Mouse (Mus musculus): Measurements from ENCODE around the gene Ston2.

The Ston2 gene

GRCm38 (mm10) chr12:91699451-91700141 lies 88.6 kb downstream of the Ston2 start:
- DNase-seq (ENCODE audit: low spot score) = no peak

- DNase-seq (ENCODE audit: low spot score) = no peak
Observed at GRCm38 (mm10) chr12:91696231-91696630, 92.0 kb downstream of the Ston2 start.

- DNase-seq (ENCODE audit: low spot score) = no peak
Observed at GRCm38 (mm10) chr12:91695761-91696160, 92.4 kb downstream of the Ston2 start.

- DNase-seq (ENCODE audit: low spot score) = no peak
Observed at GRCm38 (mm10) chr12:91694748-91695147, 93.4 kb downstream of the Ston2 start.

GRCm38 (mm10) chr12:91693566-91693965 lies 94.6 kb downstream of the Ston2 start:
- peak; percentile 79 for DNase-seq (ENCODE audit: low spot score)

GRCm38 (mm10) chr12:91692991-91693390 lies 95.2 kb downstream of the Ston2 start:
- DNase-seq (ENCODE audit: low spot score) = no peak

- peak; percentile 71 for DNase-seq (ENCODE audit: low spot score)
Observed at GRCm38 (mm10) chr12:91685674-91686290, 102.4 kb downstream of the Ston2 start.

GRCm38 (mm10) chr12:91684840-91685415 lies 103.3 kb downstream of the Ston2 start:
- no peak for DNase-seq (ENCODE audit: low spot score)

- no peak for DNase-seq (ENCODE audit: low spot score)
Observed at GRCm38 (mm10) chr12:91684101-91684839, 103.9 kb downstream of the Ston2 start.

- DNase-seq (ENCODE audit: low spot score) = no peak
Observed at GRCm38 (mm10) chr12:91683549-91684100, 104.6 kb downstream of the Ston2 start.

GRCm38 (mm10) chr12:91683096-91683495 lies 105.1 kb downstream of the Ston2 start:
- no peak for DNase-seq (ENCODE audit: low spot score)

GRCm38 (mm10) chr12:91679320-91680064 lies 108.7 kb downstream of the Ston2 start:
- DNase-seq (ENCODE audit: low spot score) = no peak

- DNase-seq (ENCODE audit: low spot score) = no peak
Observed at GRCm38 (mm10) chr12:91675937-91676336, 112.2 kb downstream of the Ston2 start.

- no peak for DNase-seq (ENCODE audit: low spot score)
Observed at GRCm38 (mm10) chr12:91673141-91673540, 115.0 kb downstream of the Ston2 start.

GRCm38 (mm10) chr12:91672528-91672927 lies 115.7 kb downstream of the Ston2 start:
- DNase-seq (ENCODE audit: low spot score) = no peak

GRCm38 (mm10) chr12:91668529-91669245 lies 119.5 kb downstream of the Ston2 start:
- peak; percentile 61 for DNase-seq (ENCODE audit: low spot score)

- peak; percentile 22 for DNase-seq (ENCODE audit: low spot score)
Observed at GRCm38 (mm10) chr12:91667741-91668140, 120.4 kb downstream of the Ston2 start.

- no peak for DNase-seq (ENCODE audit: low spot score)
Observed at GRCm38 (mm10) chr12:91666607-91667006, 121.6 kb downstream of the Ston2 start.

- DNase-seq (ENCODE audit: low spot score) = no peak
Observed at GRCm38 (mm10) chr12:91665431-91665830, 122.8 kb downstream of the Ston2 start.

GRCm38 (mm10) chr12:91663260-91663659 lies 124.9 kb downstream of the Ston2 start:
- DNase-seq (ENCODE audit: low spot score) = no peak

- DNase-seq (ENCODE audit: low spot score) = no peak
Observed at GRCm38 (mm10) chr12:91662844-91663243, 125.3 kb downstream of the Ston2 start.

Data from urinary bladder, postnatal 14 days (tissue).